Mouse (Mus musculus): ENCODE data around the gene Sp3. TPM values are rescaled to one million over a fixed set of nuclear protein-coding genes. Genes with fewer than 3 reads are reported as not detected.
"Not testable (repeated sequence)": the region's sequence is repeated elsewhere in the genome, so short reads cannot be mapped to it uniquely, and the experiment has no call there.

Sp3 gene
- polyA plus RNA-seq, 1 experiment from 2014 or later = 69.0 TPM

GRCm38 (mm10) chr2:73003751-73004717, 23.8 kb upstream of the Sp3 start:
- Histone ChIP-seq H3K4me2 (peak overlapping the region; percentile 51), H3K4me3 (peak overlapping the region; percentile 9; the same call in 1 of the 2 replicates), H3K4me1 (peaks cover 29% of the 10 kb centered on the region), H3K27me3 (no peaks in the 10 kb centered on the region), H3K36me3 (no peaks in the 10 kb centered on the region), H3K27ac (peak overlapping the region; percentile 89), H3K9me3 (no peaks in the 10 kb centered on the region), H3K9ac (peak overlapping the region; percentile 46; the same call in 1 of the 2 replicates)
- ATAC-seq (ENCODE audit: insufficient number of reproducible peaks, insufficient read depth, low FRiP score, low TSS enrichment, low read depth) = peak; percentile 73; the same call in 1 of the 2 replicates
- WGBS = 16% methylated on average over 18 of the region's 24 CpGs

DNA sequence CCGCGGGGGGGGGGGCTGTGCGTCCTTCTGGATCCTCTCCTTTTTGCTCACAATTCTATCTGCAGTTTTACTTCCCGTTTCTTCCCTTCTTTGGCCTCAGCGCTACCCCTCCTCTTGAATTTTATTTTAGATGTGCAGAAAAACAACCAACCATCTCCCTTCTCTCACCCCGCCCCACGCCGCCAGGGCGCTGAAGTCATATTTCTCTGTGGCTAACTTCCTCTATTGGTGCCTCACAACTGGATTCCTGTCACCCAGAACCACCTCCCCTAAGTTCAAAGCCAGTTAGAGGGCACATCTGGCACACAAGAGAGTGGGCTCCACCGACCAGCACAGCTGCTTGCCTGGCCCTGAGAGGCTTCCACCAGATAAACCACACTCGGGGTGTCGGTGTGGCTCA, 22.8 kb upstream of the Sp3 start:
- no peaks in the 10 kb centered on the region for H3K36me3 ChIP-seq
- peak overlapping the region; percentile 51 for H3K4me2 ChIP-seq
- H3K4me1 ChIP-seq = peaks cover 29% of the 10 kb centered on the region
- ATAC-seq (ENCODE audit: insufficient number of reproducible peaks, insufficient read depth, low FRiP score, low TSS enrichment, low read depth) = no peak
- 41% methylated on average over 11 of the region's 12 CpGs for WGBS
- H3K9me3 ChIP-seq = no peaks in the 10 kb centered on the region
- no peaks in the 10 kb centered on the region for H3K27me3 ChIP-seq
- no peak overlapping the region for H3K4me3 ChIP-seq
- peak overlapping the region; percentile 89; the same call in 1 of the 2 replicates for H3K27ac ChIP-seq
- no peak overlapping the region for H3K9ac ChIP-seq

DNA sequence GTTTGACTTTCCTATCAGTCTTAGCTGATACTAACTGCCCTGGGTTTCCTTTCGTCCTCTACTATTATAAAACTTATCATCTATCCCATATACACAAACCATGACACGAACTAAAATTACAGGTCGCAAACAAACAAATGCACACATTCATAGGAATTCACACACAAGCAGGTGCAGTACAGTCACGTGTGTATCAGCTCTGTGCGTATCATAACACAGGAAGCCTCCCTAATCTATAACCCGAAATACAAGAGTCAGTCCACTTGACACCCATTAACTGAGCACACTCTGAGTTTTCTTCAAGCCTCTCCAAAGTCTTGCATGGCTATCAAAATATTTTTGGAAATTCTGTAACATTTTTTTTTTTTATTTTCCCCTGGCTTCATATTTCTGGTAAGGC, 22.2 kb upstream of the Sp3 start:
- 84% methylated on average over 6 of the region's 6 CpGs for WGBS

DNA sequence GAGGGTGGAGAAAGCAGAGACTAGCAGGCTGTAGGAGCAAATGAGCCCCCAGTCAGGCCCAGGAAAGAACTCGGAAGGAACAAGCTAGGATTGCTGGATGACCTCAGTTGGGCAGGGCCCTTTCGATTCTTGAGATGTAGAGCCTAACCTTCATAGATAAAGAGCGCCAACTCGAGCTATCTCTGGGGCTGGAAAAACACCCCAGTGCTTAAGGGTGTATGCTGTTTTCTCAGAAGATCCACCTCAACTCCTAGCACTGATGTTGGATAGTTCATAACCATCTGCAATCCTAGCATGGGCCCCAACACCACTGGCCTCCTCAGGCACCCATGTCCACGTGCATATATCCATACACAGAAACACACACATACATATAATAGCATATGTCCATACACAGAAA, 21.7 kb upstream of the Sp3 start:
- no peak overlapping the region for H3K4me2 ChIP-seq

More for the DNA sequence above, 22.2 kb upstream of the Sp3 start:
- Histone ChIP-seq H3K4me1 (peaks cover 29% of the 10 kb centered on the region), H3K4me2 (no peak overlapping the region), H3K27me3 (no peaks in the 10 kb centered on the region), H3K27ac (no peak overlapping the region), H3K36me3 (no peaks in the 10 kb centered on the region), H3K9ac (no peak overlapping the region), H3K4me3 (no peak overlapping the region), H3K9me3 (no peaks in the 10 kb centered on the region)
- no peak for ATAC-seq (ENCODE audit: insufficient number of reproducible peaks, insufficient read depth, low FRiP score, low TSS enrichment, low read depth)

GRCm38 (mm10) chr2:73000194-73000593, 19.9 kb upstream of the Sp3 start:
- Histone ChIP-seq H3K9me3 (no peaks in the 10 kb centered on the region), H3K4me1 (peaks cover 41% of the 10 kb centered on the region), H3K4me3 (no peak overlapping the region), H3K27ac (no peak overlapping the region), H3K4me2 (no peak overlapping the region), H3K36me3 (no peaks in the 10 kb centered on the region), H3K9ac (no peak overlapping the region), H3K27me3 (no peaks in the 10 kb centered on the region)
- no peak for ATAC-seq (ENCODE audit: insufficient number of reproducible peaks, insufficient read depth, low FRiP score, low TSS enrichment, low read depth)
- 67% methylated on average over 8 of the region's 8 CpGs for WGBS

More for the DNA sequence above, 21.7 kb upstream of the Sp3 start:
- Histone ChIP-seq H3K9ac (no peak overlapping the region), H3K4me1 (peaks cover 32% of the 10 kb centered on the region), H3K4me3 (no peak overlapping the region), H3K27ac (peak overlapping the region; percentile 33; the same call in 1 of the 2 replicates), H3K9me3 (no peaks in the 10 kb centered on the region), H3K27me3 (no peaks in the 10 kb centered on the region), H3K36me3 (no peaks in the 10 kb centered on the region)
- 87% methylated on average over 5 of the region's 5 CpGs for WGBS
- no peak for ATAC-seq (ENCODE audit: insufficient number of reproducible peaks, insufficient read depth, low FRiP score, low TSS enrichment, low read depth)

DNA sequence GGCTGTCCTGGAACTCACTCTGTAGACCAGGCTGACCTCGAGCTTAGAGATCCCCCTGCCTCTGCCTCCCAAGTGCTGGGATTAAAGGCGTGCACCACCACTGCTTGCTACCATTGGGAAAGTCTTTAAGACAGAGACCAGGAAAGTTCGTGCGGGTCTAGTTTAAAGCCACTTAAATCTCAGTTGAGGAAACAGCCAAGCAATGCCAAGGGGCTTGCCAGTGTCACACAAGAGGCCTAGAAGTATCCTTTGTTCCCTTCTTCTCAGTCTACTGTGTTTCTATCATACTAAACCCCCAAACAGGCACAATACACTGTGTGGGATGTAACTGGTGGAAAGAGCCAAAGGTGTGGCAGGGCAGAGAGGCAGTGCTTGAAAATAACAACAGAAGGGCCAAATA, 17.3 kb upstream of the Sp3 start:
- WGBS = 93% methylated on average over 4 of the region's 4 CpGs
- H3K9me3 ChIP-seq = no peaks in the 10 kb centered on the region
- H3K9ac ChIP-seq = no peak overlapping the region
- no peaks in the 10 kb centered on the region for H3K36me3 ChIP-seq
- H3K27ac ChIP-seq = peak overlapping the region; percentile 92; the same call in 1 of the 2 replicates
- no peak for ATAC-seq (ENCODE audit: insufficient number of reproducible peaks, insufficient read depth, low FRiP score, low TSS enrichment, low read depth)
- no peak overlapping the region for H3K4me3 ChIP-seq
- no peaks in the 10 kb centered on the region for H3K27me3 ChIP-seq
- H3K4me1 ChIP-seq = peaks cover 23% of the 10 kb centered on the region
- no peak overlapping the region for H3K4me2 ChIP-seq

DNA sequence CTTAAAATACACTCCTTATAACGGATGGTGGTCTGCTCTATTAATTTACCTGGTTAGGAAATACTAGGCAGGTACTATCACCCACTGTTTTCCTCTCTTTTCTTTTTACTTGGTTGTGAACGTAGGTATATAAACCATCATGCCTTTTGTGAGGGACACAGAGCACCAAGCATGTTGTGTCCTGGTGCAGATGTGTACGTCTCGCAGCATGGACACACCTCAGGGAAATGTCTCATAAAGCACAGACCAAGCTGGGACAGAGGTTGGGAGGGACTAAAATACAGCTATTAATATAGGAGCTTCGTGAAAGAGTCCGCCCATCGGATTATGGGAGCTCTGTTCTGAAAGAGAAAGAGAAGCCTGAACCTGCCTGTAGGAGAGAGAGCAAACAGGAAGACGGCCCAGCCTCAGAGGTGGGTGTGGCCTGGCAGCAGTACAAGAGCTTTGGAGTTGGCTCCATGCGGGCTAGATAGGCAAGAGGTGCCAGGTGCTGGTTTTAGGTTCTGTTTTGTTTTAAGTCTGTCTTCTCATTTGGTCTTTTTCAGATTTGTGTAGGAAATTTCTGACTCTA, 16.6 kb upstream of the Sp3 start:
- Histone ChIP-seq H3K27me3 (no peaks in the 10 kb centered on the region), H3K9me3 (no peaks in the 10 kb centered on the region), H3K9ac (no peak overlapping the region), H3K4me3 (no peak overlapping the region), H3K27ac (peak overlapping the region; percentile 92), H3K36me3 (no peaks in the 10 kb centered on the region), H3K4me1 (peaks cover 23% of the 10 kb centered on the region), H3K4me2 (no peak overlapping the region)
- ATAC-seq (ENCODE audit: insufficient number of reproducible peaks, insufficient read depth, low FRiP score, low TSS enrichment, low read depth) = peak; percentile 62; the same call in 1 of the 2 replicates
- WGBS = 51% methylated on average over 9 of the region's 9 CpGs

DNA sequence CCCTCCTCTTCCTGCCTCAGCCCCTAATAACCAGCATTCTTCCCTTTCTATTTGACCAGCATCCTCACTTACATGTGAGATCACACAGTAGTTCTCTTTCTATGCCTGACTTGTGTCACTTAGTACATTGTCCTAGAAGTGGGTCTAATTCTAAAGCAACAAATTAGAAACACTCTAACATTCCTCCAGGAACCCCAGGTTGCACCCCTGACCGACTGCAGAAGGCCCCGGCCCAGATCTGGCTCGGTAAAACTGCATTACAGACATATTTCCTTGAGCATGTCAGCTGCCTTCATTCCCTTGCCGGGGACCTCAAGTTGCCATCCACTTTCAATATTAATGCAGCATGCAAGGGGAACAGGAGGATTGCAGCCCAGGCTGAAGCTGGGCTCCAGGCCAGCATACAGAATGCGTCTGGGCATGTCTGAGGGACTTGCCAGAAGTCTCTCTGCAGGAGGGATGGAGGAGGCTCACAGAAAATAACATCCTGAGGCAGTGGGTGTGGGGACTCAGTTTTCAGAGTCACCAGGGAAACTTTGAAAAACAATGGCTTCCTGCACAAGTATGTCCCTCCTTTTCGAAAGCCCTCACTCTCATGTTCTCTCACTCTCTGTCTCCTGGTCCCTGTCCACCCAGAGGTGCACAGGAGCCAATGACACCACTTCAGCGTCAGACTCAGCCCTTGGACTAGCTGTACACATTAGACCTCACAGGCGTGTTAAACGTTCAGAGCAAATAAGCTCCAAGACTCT, 15.3 kb upstream of the Sp3 start:
- no peaks in the 10 kb centered on the region for H3K36me3 ChIP-seq
- peak overlapping the region; percentile 92 for H3K27ac ChIP-seq
- ATAC-seq (ENCODE audit: insufficient number of reproducible peaks, insufficient read depth, low FRiP score, low TSS enrichment, low read depth) = peak; percentile 82
- H3K27me3 ChIP-seq = no peaks in the 10 kb centered on the region
- no peaks in the 10 kb centered on the region for H3K9me3 ChIP-seq
- 14% methylated on average over 9 of the region's 9 CpGs for WGBS
- H3K4me1 ChIP-seq = peaks cover 23% of the 10 kb centered on the region
- H3K4me3 ChIP-seq = no peak overlapping the region
- H3K9ac ChIP-seq = no peak overlapping the region
- H3K4me2 ChIP-seq = peak overlapping the region; percentile 31

GRCm38 (mm10) chr2:72994165-72994564, 13.9 kb upstream of the Sp3 start:
- Histone ChIP-seq H3K4me3 (no peak overlapping the region), H3K9me3 (peaks cover 5% of the 10 kb centered on the region), H3K4me2 (no peak overlapping the region), H3K27ac (no peak overlapping the region), H3K27me3 (no peaks in the 10 kb centered on the region), H3K36me3 (peaks cover 5% of the 10 kb centered on the region), H3K4me1 (peaks cover 23% of the 10 kb centered on the region), H3K9ac (no peak overlapping the region)
- 69% methylated on average over 2 of the region's 2 CpGs for WGBS
- ATAC-seq (ENCODE audit: insufficient number of reproducible peaks, insufficient read depth, low FRiP score, low TSS enrichment, low read depth) = no peak

DNA sequence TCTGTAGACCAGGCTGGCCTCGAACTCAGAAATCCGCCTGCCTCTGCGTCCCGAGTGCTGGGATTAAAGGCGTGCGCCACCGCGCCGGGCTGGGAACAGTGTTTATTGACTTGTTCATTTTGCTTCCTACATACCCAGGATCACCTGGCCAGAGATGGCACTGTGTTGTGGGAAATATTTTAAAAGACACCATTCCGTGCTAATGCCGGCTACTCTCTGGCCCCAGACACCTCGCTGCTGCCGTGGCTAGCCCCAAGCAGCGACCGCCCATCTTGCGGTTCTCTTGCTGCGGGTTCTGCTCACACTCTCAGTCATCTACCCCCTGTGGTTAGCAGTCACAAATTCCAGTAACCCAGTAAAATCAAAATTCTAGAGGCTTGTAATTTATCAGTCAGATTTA, 12.3 kb upstream of the Sp3 start:
- no peak for ATAC-seq (ENCODE audit: insufficient number of reproducible peaks, insufficient read depth, low FRiP score, low TSS enrichment, low read depth)
- Histone ChIP-seq H3K9me3 (peaks cover 10% of the 10 kb centered on the region), H3K9ac (no peak overlapping the region), H3K4me3 (no peak overlapping the region), H3K27me3 (no peaks in the 10 kb centered on the region), H3K27ac (no peak overlapping the region), H3K4me1 (peaks cover 23% of the 10 kb centered on the region), H3K4me2 (no peak overlapping the region), H3K36me3 (peaks cover 11% of the 10 kb centered on the region)
- WGBS = 95% methylated on average over 17 of the region's 17 CpGs

DNA sequence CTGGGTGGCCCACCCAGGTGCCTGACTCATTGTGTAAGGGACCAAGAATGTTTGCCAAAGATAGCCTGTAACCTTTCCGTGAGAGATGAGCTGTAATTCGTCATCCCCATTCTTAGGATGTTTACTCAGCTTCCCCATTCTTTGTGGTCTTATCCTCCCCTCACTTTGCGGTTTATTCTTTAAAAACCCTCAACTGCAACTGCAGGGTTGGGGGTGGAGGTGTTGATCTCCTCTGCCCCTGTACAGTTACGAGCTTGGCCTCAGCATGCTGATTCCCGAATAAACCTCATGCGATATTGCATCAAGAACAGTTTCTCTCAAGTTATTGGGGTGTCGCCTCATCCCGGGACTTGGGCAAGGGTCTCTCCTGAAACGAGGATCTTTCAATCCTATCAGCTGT, 8.7 kb upstream of the Sp3 start:
- H3K9me3 ChIP-seq; H3K4me2 ChIP-seq; H3K4me3 ChIP-seq; H3K27me3 ChIP-seq; ATAC-seq (ENCODE audit: insufficient number of reproducible peaks, insufficient read depth, low FRiP score, low TSS enrichment, low read depth); H3K27ac ChIP-seq; H3K9ac ChIP-seq; H3K4me1 ChIP-seq: not testable (repeated sequence)
- 95% methylated on average over 9 of the region's 9 CpGs for WGBS
- peaks cover 11% of the 10 kb centered on the region for H3K36me3 ChIP-seq

Data from embryonic facial prominence, embryonic 13.5 days (tissue).